Mouse (Mus musculus) adrenal gland, postnatal 25 days (tissue): ENCODE measurements around the gene Usp13. TPM values are rescaled to one million over a fixed set of nuclear protein-coding genes. Genes with fewer than 3 reads are reported as not detected.

Source experiments
- DNase-seq: peaks from one replicate; pipeline ENCODE4 v3.0.0; 2021; ENCODE audit warnings: mixed read lengths
- total RNA-seq: library from RNA; stranded (reverse); gene quantifications from 2 replicates; pipeline ENCODE4 v1.2.3, GENCODE M21; 2021

Usp13 gene
- total RNA-seq, 1 experiment from 2014 or later: 5.2 TPM

DNA sequence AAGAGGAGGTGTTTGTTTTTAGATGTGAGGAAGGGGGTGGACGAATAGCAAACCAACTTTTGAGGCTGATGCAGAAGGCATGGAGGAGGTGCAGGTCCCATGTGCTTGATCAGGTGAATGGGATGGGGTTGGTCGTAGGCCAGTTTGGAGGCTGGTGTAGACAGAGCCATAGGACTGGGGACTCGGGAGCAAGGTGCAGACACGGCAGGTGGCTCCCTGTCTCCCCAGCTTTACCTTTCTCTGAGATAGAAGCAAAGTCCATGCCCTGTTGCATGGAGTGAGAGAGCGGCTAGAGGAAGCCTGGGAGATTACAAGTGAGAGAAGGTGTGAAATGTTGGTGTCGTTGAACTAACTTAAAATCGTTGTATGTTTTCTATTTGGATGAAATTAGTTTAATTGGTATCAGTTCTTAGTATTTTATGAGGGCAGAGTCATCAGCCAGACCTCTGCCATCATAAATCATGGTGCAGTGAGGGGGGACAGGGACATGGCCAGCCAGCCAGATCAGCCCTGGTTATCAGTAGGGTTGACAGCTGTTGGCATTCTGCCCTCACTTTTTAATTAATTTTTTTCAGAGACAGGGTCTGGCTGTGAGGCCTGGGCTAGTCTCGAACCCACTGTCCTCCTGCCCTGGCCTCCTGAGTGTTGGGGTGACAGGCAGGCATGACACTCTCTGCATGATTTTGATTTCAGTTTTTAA, 122.6 kb downstream of the Usp13 start:
- no peak for DNase-seq

DNA sequence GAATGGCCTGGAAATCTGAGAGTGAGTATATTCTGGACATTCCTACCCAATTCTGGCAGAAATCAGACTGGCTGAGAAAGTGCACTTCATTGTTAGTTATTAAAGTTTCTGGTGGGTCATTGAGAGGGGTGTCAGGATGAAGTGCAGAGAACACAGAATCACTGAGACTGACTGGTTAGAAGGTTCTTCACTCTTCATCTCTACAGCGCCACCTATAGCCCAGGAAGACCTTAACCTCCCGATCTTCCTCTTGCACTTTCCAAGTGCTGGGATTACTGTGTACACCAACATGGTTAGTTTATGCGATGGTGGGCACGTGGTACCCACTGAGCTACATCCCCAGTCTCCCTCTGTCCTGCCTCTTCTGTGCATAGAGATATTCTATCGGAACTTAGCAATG, 130.1 kb downstream of the Usp13 start:
- DNase-seq: no peak

DNA sequence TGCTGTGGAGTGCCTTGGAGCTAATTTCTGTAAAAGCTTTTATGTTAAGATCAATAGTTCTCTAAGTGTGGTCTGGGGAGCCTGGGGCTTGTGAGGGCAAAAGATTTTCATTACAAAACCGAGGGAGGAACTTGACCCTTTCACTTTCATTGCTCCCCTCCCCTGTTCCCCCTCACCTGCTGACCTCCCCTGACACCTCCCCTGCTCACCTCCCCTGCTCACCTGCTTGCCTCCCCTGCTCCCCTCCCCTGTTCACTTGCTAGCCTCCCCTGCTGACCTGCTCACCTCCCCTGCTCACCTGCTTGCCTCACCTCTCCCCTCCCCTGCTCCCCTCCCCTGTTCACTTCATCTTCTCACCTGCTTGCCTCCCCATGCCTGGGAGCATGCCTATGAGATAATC, 134.0 kb downstream of the Usp13 start:
- no peak for DNase-seq

DNA sequence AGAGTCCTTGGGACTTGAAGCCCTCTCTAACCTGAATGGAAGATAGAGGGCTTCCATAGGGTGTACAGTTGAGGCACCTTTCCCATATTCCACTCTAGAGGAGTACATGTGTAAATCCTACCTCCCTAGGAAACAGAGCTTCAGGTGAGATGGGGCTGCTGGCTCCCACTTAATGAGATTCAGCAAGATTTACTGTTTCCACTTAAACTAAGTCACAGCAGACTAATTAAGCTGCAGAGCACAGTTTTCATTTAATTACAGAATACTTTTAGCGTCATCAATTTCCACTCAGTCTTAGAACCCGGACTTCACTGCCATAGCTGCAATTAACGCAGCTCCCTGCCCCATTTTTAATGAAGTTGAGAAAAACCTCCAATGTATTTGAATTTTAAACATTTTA, 144.1 kb downstream of the Usp13 start:
- DNase-seq: no peak

DNA sequence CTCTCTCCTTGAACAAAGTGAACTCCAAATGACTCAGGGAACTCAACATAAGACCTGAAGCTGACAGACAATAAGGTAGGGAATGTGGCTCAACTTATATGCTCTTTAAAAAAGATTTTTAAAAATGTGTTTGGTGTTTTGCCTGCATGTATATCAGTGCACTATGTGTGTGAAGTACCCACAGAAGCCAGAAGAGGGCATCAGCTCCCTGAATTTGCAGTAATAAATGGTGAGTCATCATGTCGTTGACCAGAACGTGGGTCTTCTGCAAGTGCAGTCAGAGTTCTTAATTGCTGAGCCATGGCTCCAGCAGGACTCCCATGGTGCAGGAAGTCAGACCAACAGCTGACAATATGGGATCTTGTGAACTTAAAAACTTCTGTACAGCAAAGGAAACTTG, 148.2 kb downstream of the Usp13 start:
- DNase-seq: peak; percentile 10

DNA sequence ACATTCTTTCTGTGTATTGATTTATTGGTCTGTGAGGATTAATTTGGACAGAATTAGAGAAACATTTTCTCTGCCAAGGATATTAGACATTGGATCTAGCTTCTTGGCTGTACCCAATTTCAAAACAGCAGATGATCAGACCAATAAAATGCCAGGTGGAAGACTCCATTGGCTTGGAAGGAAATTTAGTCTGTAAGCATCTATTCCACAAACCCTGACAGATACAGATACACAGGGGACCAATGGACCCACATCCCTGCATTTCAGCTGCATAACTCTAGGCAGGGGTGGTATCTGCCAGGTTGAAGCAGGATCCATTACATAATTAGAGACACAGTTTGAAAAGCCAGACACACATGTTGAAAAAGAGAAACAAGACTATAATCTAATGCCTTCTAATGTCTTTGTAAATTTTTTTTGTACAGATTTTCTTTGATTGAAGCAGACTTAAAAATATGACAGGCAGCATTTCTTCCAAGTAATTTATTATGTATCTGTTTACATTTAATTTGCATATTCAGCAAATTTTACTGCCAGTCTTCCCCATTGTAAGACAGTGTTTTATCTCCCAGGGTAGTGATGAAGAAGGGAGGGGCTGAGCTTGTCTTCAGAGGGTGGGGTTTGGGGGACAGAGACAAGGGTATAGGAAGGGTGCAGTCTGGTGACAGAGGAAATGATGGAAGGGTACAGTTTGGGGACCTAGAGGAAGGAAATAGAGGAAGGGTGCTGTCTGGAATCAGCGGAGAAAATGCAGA, 151.5 kb downstream of the Usp13 start:
- DNase-seq: no peak

DNA sequence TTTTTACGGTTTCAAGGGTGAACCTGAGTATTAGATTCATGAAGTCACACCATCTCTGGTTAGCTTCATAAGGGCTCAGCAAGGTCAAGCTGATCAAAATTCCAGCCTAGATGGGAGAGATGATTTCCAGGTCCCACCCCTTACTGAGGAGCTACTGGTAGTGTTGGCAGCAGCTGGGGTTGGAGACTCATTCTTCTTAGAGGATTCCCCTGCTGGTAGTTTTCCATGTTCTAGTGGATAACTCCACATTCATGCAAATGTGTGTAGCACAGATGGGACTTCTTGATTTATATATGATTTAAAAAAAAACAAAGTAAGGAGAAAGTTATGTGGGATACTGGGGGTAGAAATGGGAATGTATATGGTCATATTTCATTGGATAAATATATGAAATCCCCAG, 152.9 kb downstream of the Usp13 start:
- no peak for DNase-seq

DNA sequence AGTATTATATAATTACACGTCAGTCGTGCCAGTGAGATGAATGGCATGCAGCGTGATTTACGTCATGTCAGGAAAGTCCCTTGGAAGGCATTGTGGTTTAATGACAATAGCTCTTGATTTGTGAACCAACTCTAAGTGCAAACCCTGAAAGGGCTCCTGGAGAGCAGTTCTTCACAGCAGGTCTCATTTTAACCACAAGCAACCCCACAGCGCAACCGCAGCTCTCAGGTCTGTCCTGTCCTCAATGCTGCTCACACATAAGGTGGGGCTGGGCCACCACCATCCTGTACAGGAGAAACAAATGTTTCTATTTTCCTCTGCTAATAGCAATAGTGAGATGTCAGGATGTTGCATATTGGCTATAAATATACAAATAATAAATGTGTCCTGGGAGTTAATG, 161.9 kb downstream of the Usp13 start:
- DNase-seq: no peak

DNA sequence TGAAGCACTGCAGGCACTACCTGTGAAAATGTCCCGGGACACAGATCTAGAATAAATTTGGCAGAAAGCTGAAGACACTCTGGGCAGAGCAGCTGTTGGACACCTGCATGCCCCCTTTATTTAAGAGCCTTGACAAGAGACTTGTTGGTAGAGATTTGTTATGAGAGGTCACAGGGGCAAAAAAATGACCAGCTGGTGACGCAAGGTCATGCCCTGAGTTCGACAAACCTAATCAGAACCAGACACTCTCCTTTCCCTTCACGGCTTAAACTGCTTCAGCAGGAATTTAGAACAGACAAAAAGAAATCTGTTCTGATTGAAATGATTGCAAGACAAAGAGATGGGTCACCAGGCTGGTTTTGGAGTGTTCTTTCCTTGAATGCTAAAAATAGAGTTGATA, 162.6 kb downstream of the Usp13 start:
- no peak for DNase-seq

DNA sequence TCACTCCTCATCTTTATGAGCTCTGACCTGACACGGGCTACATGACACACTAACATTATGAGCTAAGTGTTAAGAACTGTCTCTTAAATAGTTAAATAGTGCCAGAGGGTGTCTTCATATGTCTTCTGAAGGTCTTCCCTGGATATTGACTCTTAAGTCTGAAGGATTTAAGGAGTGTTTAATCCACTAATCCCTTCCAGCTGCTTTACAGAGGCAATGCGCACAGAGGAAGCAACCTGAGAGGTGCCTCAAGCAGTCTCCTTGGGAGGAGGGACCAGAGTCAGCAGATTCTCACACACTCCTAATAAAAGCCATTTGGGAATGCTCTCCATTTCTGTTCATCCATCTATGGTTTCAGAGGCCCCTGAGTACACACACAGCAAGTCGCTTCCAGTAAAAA, 167.8 kb downstream of the Usp13 start:
- no peak for DNase-seq

Other genes with a start within 250 kb of the Usp13 start
- 26.8 and 46.7 TPM in 2 replicates for gene Gnb4, start 201.0 kb upstream of the Usp13 start, total RNA-seq
- gene Actl6a, start 111.2 kb upstream of the Usp13 start, total RNA-seq: 55.6 and 57.1 TPM in 2 replicates
- 296 and 331 TPM in 2 replicates for gene Ndufb5, start 80.6 kb upstream of the Usp13 start, total RNA-seq
- gene Mrpl47, start 79.9 kb upstream of the Usp13 start, total RNA-seq: 27.8 and 33.5 TPM in 2 replicates